Mouse (Mus musculus): Measurements from ENCODE around the gene Cenpt.

- TF ChIP-seq CTCF (IDR thresholded peaks at IDR 0.05; ENCODE audit: insufficient read depth, low read depth, low read length) (no peak), POLR2A (IDR thresholded peaks at IDR 0.05; ENCODE audit: insufficient read depth, low read depth, low read length) (no peak)
These were observed 33.4 kb downstream of the Cenpt start for GRCm38 (mm10) chr8:105819659-105820058.
